Mouse (Mus musculus): ENCODE measurements around the gene Ntsr1.

DNA sequence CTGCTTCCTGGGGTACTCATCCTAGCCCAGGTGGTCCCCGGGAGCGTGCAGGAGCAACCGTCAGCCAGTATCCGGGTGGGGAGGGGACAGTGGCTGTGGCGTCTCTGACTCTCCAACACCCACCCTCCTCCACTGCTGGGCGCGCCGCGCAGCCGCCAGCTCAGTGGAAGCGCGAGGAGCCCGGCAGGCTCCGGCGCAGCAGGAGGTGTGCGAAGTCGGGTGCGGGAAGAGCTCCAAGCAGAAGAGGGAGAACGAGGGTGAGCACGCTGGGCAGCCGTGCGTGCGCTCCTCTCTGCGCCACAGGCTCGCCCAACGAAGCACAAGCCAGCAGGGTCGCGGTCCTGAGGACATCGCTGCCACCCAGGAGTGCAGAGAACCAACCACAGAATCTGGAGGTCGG, at the start of gene Ntsr1:
- no peak for TF ChIP-seq EP300 (IDR thresholded peaks at IDR 0.05; ENCODE audit: low read depth)
- TF ChIP-seq CTCF (IDR thresholded peaks at IDR 0.05; ENCODE audit: low read depth), result no peak

Measured in heart, postnatal 0 days (tissue).